Mouse (Mus musculus) MN1 (cell line): ENCODE results near the gene Fam83e.

Source experiments
- DNase-seq: peaks from one replicate; pipeline ENCODE4 v3.0.0-alpha.2; 2016; ENCODE audit warnings: low spot score

The Fam83e gene

GRCm38 (mm10) chr7:45741777-45742176 is 20.8 kb downstream of the Fam83e start:
- no peak for DNase-seq

- no peak for DNase-seq
Observed at GRCm38 (mm10) chr7:45742338-45742737, 21.3 kb downstream of the Fam83e start.

GRCm38 (mm10) chr7:45744387-45744786 is 23.4 kb downstream of the Fam83e start:
- DNase-seq, result peak; percentile 83

GRCm38 (mm10) chr7:45746518-45746917 is 25.5 kb downstream of the Fam83e start:
- no peak for DNase-seq

GRCm38 (mm10) chr7:45747450-45747849 is 26.4 kb downstream of the Fam83e start:
- no peak for DNase-seq

GRCm38 (mm10) chr7:45748110-45748509 is 27.1 kb downstream of the Fam83e start:
- DNase-seq, result no peak

GRCm38 (mm10) chr7:45749401-45749800 is 28.4 kb downstream of the Fam83e start:
- DNase-seq, result no peak

- no peak for DNase-seq
Observed at GRCm38 (mm10) chr7:45750162-45750561, 29.1 kb downstream of the Fam83e start.

GRCm38 (mm10) chr7:45755703-45756102 is 34.7 kb downstream of the Fam83e start:
- no peak for DNase-seq

- peak; percentile 28 for DNase-seq
Observed at GRCm38 (mm10) chr7:45759400-45759799, 38.4 kb downstream of the Fam83e start.

- no peak for DNase-seq
Observed at GRCm38 (mm10) chr7:45760151-45760550, 39.1 kb downstream of the Fam83e start.

GRCm38 (mm10) chr7:45765995-45766394 is 45.0 kb downstream of the Fam83e start:
- DNase-seq, result no peak

- no peak for DNase-seq
Observed at GRCm38 (mm10) chr7:45766764-45767163, 45.8 kb downstream of the Fam83e start.

GRCm38 (mm10) chr7:45767500-45767899 is 46.5 kb downstream of the Fam83e start:
- no peak for DNase-seq

GRCm38 (mm10) chr7:45770427-45771082 is 49.5 kb downstream of the Fam83e start:
- DNase-seq, result no peak

GRCm38 (mm10) chr7:45771101-45771500 is 50.1 kb downstream of the Fam83e start:
- DNase-seq, result peak; percentile 33

GRCm38 (mm10) chr7:45775237-45775636 is 54.2 kb downstream of the Fam83e start:
- DNase-seq, result no peak
